8 mouse cellular contexts compared by ENCODE assay signal in the genomic region with DNA sequence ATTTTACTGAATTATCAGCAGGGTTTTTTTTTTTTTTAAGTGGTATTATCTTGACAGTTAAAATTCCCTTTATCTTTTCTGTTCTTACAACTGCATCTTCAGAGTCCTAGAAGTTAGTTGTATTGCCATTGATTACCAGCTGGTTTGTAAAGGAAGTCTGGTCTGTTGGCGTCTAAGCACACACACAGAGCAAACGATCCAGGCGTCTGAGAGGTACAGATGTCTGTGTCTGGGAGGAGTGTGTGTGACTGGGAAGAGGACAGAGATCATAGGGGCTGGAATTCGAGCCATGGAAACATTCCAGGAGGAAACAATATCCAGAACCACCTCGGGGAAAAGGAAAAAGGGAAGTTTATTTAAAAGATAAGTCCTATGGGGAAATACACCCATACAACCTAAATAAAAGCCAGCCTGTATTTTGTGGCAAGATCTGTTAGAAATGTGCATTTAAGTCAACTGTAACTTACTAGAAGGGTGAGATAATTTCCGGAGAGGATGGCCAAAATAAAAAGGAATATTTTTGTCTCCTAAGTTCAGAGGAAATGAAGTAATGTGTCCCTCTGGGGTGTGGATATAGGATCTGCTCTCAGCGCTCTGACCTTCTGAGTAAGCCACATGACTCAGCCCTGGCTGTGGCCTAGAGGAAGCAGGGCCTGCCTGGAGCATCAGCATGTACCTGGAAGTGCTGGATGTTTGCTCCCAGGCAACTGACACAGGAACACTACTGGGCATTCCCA.
DNase-seq lines count a peak whose midpoint lies in the region; ATAC-seq and TF ChIP-seq lines count a peak whose summit lies in the region.

No protein-coding gene starts in this region.

- H3K4me1 ChIP-seq in bone marrow, adult 2 months (ENCODE audit: control insufficient read depth, insufficient read depth, low read length): peaks cover 2% of the 10 kb centered on the region; the same call in 1 of the 2 replicates
- H3K4me1 ChIP-seq in heart, embryonic 10.5 days: no peaks in the 10 kb centered on the region; the same call in 1 of the 2 replicates
- H3K4me1 ChIP-seq in limb, embryonic 13.5 days: 0 out of 2 replicates have a peak, but pooled peaks cover 5% of the 10 kb centered on the region
- H3K4me1 ChIP-seq in stomach, embryonic 15.5 days: no peaks in the 10 kb centered on the region

- H3K4me2 ChIP-seq in limb, embryonic 13.5 days (replicated peaks): no peak overlapping the region
- no peak overlapping the region for H3K4me2 ChIP-seq in stomach, embryonic 15.5 days

- TF ChIP-seq POLR2A in bone marrow, adult 2 months (IDR thresholded peaks at IDR 0.05; ENCODE audit: borderline replicate concordance, control insufficient read depth, low read depth, low read length): no peak

- no peaks in the 10 kb centered on the region for H3K9me3 ChIP-seq in heart, embryonic 10.5 days
- no peaks in the 10 kb centered on the region for H3K9me3 ChIP-seq in limb, embryonic 13.5 days
- H3K9me3 ChIP-seq in stomach, embryonic 15.5 days: no peaks in the 10 kb centered on the region

- DNase-seq in 3T3-L1 (ENCODE audit: low read depth, low spot score): peak; percentile 93
- DNase-seq in heart, embryonic 10.5 days (ENCODE audit: low spot score): peak; percentile 82
- DNase-seq in layer of hippocampus, adult 18-20 months (ENCODE audit: low spot score in 2 of 2): no peak
- no peak for DNase-seq in spleen, postnatal 10 days (ENCODE audit: low spot score in 2 of 2)
- no peak for DNase-seq in cerebellum, adult 9-10 months

- no peak for TF ChIP-seq CTCF in bone marrow, adult 2 months (IDR thresholded peaks at IDR 0.05; ENCODE audit: control insufficient read depth, insufficient read depth, low read length)

- H3K9ac ChIP-seq in limb, embryonic 13.5 days: no peak overlapping the region
- no peak overlapping the region for H3K9ac ChIP-seq in stomach, embryonic 15.5 days

- 13% methylated on average over 7 of the region's 7 CpGs for WGBS in bone marrow, adult 2 months
- 24% methylated on average over 7 of the region's 7 CpGs for WGBS in heart, embryonic 10.5 days
- 25% methylated on average over 7 of the region's 7 CpGs for WGBS in limb, embryonic 13.5 days
- 21% methylated on average over 7 of the region's 7 CpGs for WGBS in stomach, embryonic 15.5 days

- H3K36me3 ChIP-seq in heart, embryonic 10.5 days: peaks cover 14% of the 10 kb centered on the region; the same call in 1 of the 2 replicates
- peaks cover 8% of the 10 kb centered on the region; the same call in 1 of the 2 replicates for H3K36me3 ChIP-seq in limb, embryonic 13.5 days
- H3K36me3 ChIP-seq in stomach, embryonic 15.5 days: peaks cover 11% of the 10 kb centered on the region; the same call in 1 of the 2 replicates

- peak overlapping the region; percentile 47; the same call in 1 of the 2 replicates for H3K27ac ChIP-seq in bone marrow, adult 2 months (ENCODE audit: control insufficient read depth, insufficient read depth, low read depth, low read length, poor library complexity)
- H3K27ac ChIP-seq in heart, embryonic 10.5 days: peak overlapping the region; percentile 52
- peak overlapping the region; percentile 39; the same call in 1 of the 2 replicates for H3K27ac ChIP-seq in limb, embryonic 13.5 days
- peak overlapping the region; percentile 48 for H3K27ac ChIP-seq in stomach, embryonic 15.5 days

- peak; percentile 75; the same call in 1 of the 2 replicates for ATAC-seq in limb, embryonic 13.5 days (ENCODE audit: low FRiP score, low read depth)
- peak; percentile 47; the same call in 1 of the 2 replicates for ATAC-seq in stomach, embryonic 15.5 days (ENCODE audit: insufficient read depth, low FRiP score, low read depth)

- H3K27me3 ChIP-seq in heart, embryonic 10.5 days (ENCODE audit: insufficient read depth, poor library complexity, severe bottlenecking): no peaks in the 10 kb centered on the region
- H3K27me3 ChIP-seq in limb, embryonic 13.5 days: no peaks in the 10 kb centered on the region
- no peaks in the 10 kb centered on the region for H3K27me3 ChIP-seq in stomach, embryonic 15.5 days (replicated peaks)

- H3K4me3 ChIP-seq in bone marrow, adult 2 months (replicated peaks; ENCODE audit: control insufficient read depth, low read depth, low read length): no peak overlapping the region
- no peak overlapping the region for H3K4me3 ChIP-seq in heart, embryonic 10.5 days
- H3K4me3 ChIP-seq in limb, embryonic 13.5 days: no peak overlapping the region
- no peak overlapping the region for H3K4me3 ChIP-seq in stomach, embryonic 15.5 days (replicated peaks)

Comparison
In these comparisons a context has a peak if more than half of its experiments do, and no peak if none do; other contexts are left out.
1. DNase-seq: peak in 3T3-L1 (single experiment) and heart, embryonic 10.5 days (single experiment); none in layer of hippocampus, adult 18-20 months (0 of 2), spleen, postnatal 10 days (0 of 2) and cerebellum, adult 9-10 months (single experiment).
2. Peak in every context shown above with its lines, with median percentiles within 50 percentile points of each other: H3K27ac ChIP-seq.